8 mouse cellular contexts compared by ENCODE assay signal in genomic region chr17:33968489-33968888, GRCm38 (mm10). TPM values are rescaled to one million over a fixed set of nuclear protein-coding genes. Genes with fewer than 3 reads are reported as not detected.
DNase-seq lines count a peak whose midpoint lies in the region; ATAC-seq and TF ChIP-seq lines count a peak whose summit lies in the region.

No protein-coding gene starts in this region.

- no peak overlapping the region for H3K4me3 ChIP-seq in cortical plate, adult 2 months (ENCODE audit: insufficient read depth, low read length)
- H3K4me3 ChIP-seq in intestine, embryonic 16.5 days (ENCODE audit: low read length) = no peak overlapping the region
- H3K4me3 ChIP-seq in limb, embryonic 13.5 days = no peak overlapping the region
- H3K4me3 ChIP-seq in midbrain, embryonic 14.5 days (replicated peaks; ENCODE audit: low read depth, low read length) = no peak overlapping the region

- 3% methylated on average over 9 of the region's 9 CpGs for WGBS in intestine, embryonic 16.5 days
- WGBS in limb, embryonic 13.5 days = 3% methylated on average over 9 of the region's 9 CpGs
- WGBS in midbrain, embryonic 14.5 days = 3% methylated on average over 9 of the region's 9 CpGs

- H3K4me1 ChIP-seq in cortical plate, adult 2 months (ENCODE audit: control insufficient read depth, insufficient read depth, low read length) = no peaks in the 10 kb centered on the region
- no peaks in the 10 kb centered on the region for H3K4me1 ChIP-seq in intestine, embryonic 16.5 days (ENCODE audit: control insufficient read depth, insufficient read depth, low read length)
- H3K4me1 ChIP-seq in limb, embryonic 13.5 days = 0 out of 2 replicates have a peak, but pooled peaks cover 6% of the 10 kb centered on the region
- H3K4me1 ChIP-seq in midbrain, embryonic 14.5 days (ENCODE audit: control insufficient read depth, insufficient read depth, low read length) = no peaks in the 10 kb centered on the region

- ATAC-seq in granulocyte monocyte progenitor cell, adult 5-6 weeks (replicated peaks; ENCODE audit: poor library complexity, severe bottlenecking) = peak; percentile 86
- peak; percentile 83 for ATAC-seq in intestine, embryonic 16.5 days
- ATAC-seq in limb, embryonic 13.5 days (ENCODE audit: low FRiP score, low read depth) = peak; percentile 41; the same call in 1 of the 2 replicates
- peak; percentile 43; the same call in 1 of the 2 replicates for ATAC-seq in midbrain, embryonic 14.5 days (ENCODE audit: low FRiP score, low TSS enrichment)

- no peaks in the 10 kb centered on the region; the same call in 1 of the 2 replicates for H3K36me3 ChIP-seq in intestine, embryonic 16.5 days (ENCODE audit: control insufficient read depth, insufficient read depth, low read length)
- peaks cover 26% of the 10 kb centered on the region for H3K36me3 ChIP-seq in limb, embryonic 13.5 days
- H3K36me3 ChIP-seq in midbrain, embryonic 14.5 days (ENCODE audit: control insufficient read depth, insufficient read depth, low read length) = peaks cover 23% of the 10 kb centered on the region

- no peak overlapping the region for H3K27ac ChIP-seq in cortical plate, adult 2 months (ENCODE audit: insufficient read depth, low read length)
- no peak overlapping the region for H3K27ac ChIP-seq in intestine, embryonic 16.5 days (ENCODE audit: low read length)
- H3K27ac ChIP-seq in limb, embryonic 13.5 days = no peak overlapping the region
- H3K27ac ChIP-seq in midbrain, embryonic 14.5 days (replicated peaks; ENCODE audit: low read depth, low read length) = no peak overlapping the region

- no peak overlapping the region for H3K4me2 ChIP-seq in intestine, embryonic 16.5 days (ENCODE audit: low read depth, low read length)
- H3K4me2 ChIP-seq in limb, embryonic 13.5 days (replicated peaks) = no peak overlapping the region
- no peak overlapping the region for H3K4me2 ChIP-seq in midbrain, embryonic 14.5 days (ENCODE audit: low read length)

- no peaks in the 10 kb centered on the region for H3K27me3 ChIP-seq in intestine, embryonic 16.5 days (replicated peaks; ENCODE audit: control insufficient read depth, insufficient read depth, low read length)
- peaks cover 8% of the 10 kb centered on the region; the same call in 1 of the 2 replicates for H3K27me3 ChIP-seq in limb, embryonic 13.5 days
- H3K27me3 ChIP-seq in midbrain, embryonic 14.5 days (ENCODE audit: control insufficient read depth, insufficient read depth, low read length) = no peaks in the 10 kb centered on the region

- peak; percentile 89 for TF ChIP-seq CTCF in cortical plate, adult 2 months (IDR thresholded peaks at IDR 0.05; ENCODE audit: extremely low read depth, insufficient read depth, low read length)

- no peak overlapping the region for H3K9ac ChIP-seq in intestine, embryonic 16.5 days (ENCODE audit: low read depth, low read length)
- no peak overlapping the region for H3K9ac ChIP-seq in limb, embryonic 13.5 days
- H3K9ac ChIP-seq in midbrain, embryonic 14.5 days (replicated peaks; ENCODE audit: low read length) = no peak overlapping the region

- H3K9me3 ChIP-seq in intestine, embryonic 16.5 days (ENCODE audit: control insufficient read depth, low read length) = no peaks in the 10 kb centered on the region
- H3K9me3 ChIP-seq in limb, embryonic 13.5 days = no peaks in the 10 kb centered on the region; the same call in 1 of the 2 replicates
- no peaks in the 10 kb centered on the region for H3K9me3 ChIP-seq in midbrain, embryonic 14.5 days (ENCODE audit: control insufficient read depth, low read length)

- peak; percentile 55 to 72 for DNase-seq in urinary bladder, adult 18-20 months (ENCODE audit: low spot score in 2 of 2)
- DNase-seq in urinary bladder, postnatal 10 days (ENCODE audit: low spot score) = no peak
- peak; percentile 91 for DNase-seq in midbrain, embryonic 14.5 days
- DNase-seq in spleen, postnatal 14 days (ENCODE audit: low spot score in 2 of 2) = peak; percentile 56 to 69

- no peak for TF ChIP-seq POLR2A in cortical plate, adult 2 months (IDR thresholded peaks at IDR 0.05; ENCODE audit: extremely low read depth, insufficient read depth, low read length)

RNA-seq across cellular contexts. Expression of gene Rps18, which starts 12.7 kb away (rescaled TPM):
- polyA plus RNA-seq in cortical plate, adult 2 months (2012; rRNA removed) = 410 and 435 TPM in 2 replicates
- total RNA-seq in granulocyte monocyte progenitor cell, adult 5-6 weeks (2014; fragmentation: Nextera tagmentation) = 4,404 and 5,660 TPM in 2 replicates
- total RNA-seq in granulocyte monocyte progenitor cell, adult 5-6 weeks (2017) = 1,485 and 1,727 TPM in 2 replicates
- polyA plus RNA-seq in intestine, embryonic 16.5 days (2015; fragmentation: Nextera tagmentation; extraction: Ambion mirVana) = 1,753 and 1,902 TPM in 2 replicates
- 1,649 and 1,723 TPM in 2 replicates for polyA plus RNA-seq in limb, embryonic 13.5 days (2015; fragmentation: Nextera tagmentation; extraction: Ambion mirVana)
- 872 and 980 TPM in 2 replicates for polyA plus RNA-seq in midbrain, embryonic 14.5 days (2014; fragmentation: Nextera tagmentation; extraction: Ambion mirVana)

RNA-seq across cellular contexts. Expression of gene Vps52, which starts 12.9 kb away (rescaled TPM):
- polyA plus RNA-seq in cortical plate, adult 2 months (2012; rRNA removed) = 79.3 and 82.2 TPM in 2 replicates
- total RNA-seq in granulocyte monocyte progenitor cell, adult 5-6 weeks (2014; fragmentation: Nextera tagmentation) = 38.4 and 39.2 TPM in 2 replicates
- 18.6 and 19.2 TPM in 2 replicates for total RNA-seq in granulocyte monocyte progenitor cell, adult 5-6 weeks (2017)
- 46.3 and 48.1 TPM in 2 replicates for polyA plus RNA-seq in intestine, embryonic 16.5 days (2015; fragmentation: Nextera tagmentation; extraction: Ambion mirVana)
- polyA plus RNA-seq in limb, embryonic 13.5 days (2015; fragmentation: Nextera tagmentation; extraction: Ambion mirVana) = 46.8 and 49.4 TPM in 2 replicates
- polyA plus RNA-seq in midbrain, embryonic 14.5 days (2014; fragmentation: Nextera tagmentation; extraction: Ambion mirVana) = 50.6 and 63.2 TPM in 2 replicates

RNA-seq across cellular contexts. Expression of gene B3galt4, which starts 17.2 kb away (rescaled TPM):
- polyA plus RNA-seq in cortical plate, adult 2 months (2012; rRNA removed) = 7.0 and 7.8 TPM in 2 replicates
- total RNA-seq in granulocyte monocyte progenitor cell, adult 5-6 weeks (2014; fragmentation: Nextera tagmentation) = 3.2 and 3.3 TPM in 2 replicates
- 3.2 and 4.0 TPM in 2 replicates for total RNA-seq in granulocyte monocyte progenitor cell, adult 5-6 weeks (2017)
- polyA plus RNA-seq in intestine, embryonic 16.5 days (2015; fragmentation: Nextera tagmentation; extraction: Ambion mirVana) = 12.6 and 15.5 TPM in 2 replicates
- polyA plus RNA-seq in limb, embryonic 13.5 days (2015; fragmentation: Nextera tagmentation; extraction: Ambion mirVana) = 8.0 and 9.2 TPM in 2 replicates
- polyA plus RNA-seq in midbrain, embryonic 14.5 days (2014; fragmentation: Nextera tagmentation; extraction: Ambion mirVana) = 8.0 and 10.1 TPM in 2 replicates

RNA-seq across cellular contexts. Expression of gene Wdr46, which starts 28.0 kb away (rescaled TPM):
- 13.5 TPM in 2 replicates for polyA plus RNA-seq in cortical plate, adult 2 months (2012; rRNA removed)
- 41.4 and 56.6 TPM in 2 replicates for total RNA-seq in granulocyte monocyte progenitor cell, adult 5-6 weeks (2014; fragmentation: Nextera tagmentation)
- total RNA-seq in granulocyte monocyte progenitor cell, adult 5-6 weeks (2017) = 48.6 and 53.9 TPM in 2 replicates
- polyA plus RNA-seq in intestine, embryonic 16.5 days (2015; fragmentation: Nextera tagmentation; extraction: Ambion mirVana) = 24.3 and 26.1 TPM in 2 replicates
- polyA plus RNA-seq in limb, embryonic 13.5 days (2015; fragmentation: Nextera tagmentation; extraction: Ambion mirVana) = 35.4 and 37.0 TPM in 2 replicates
- 15.5 and 16.9 TPM in 2 replicates for polyA plus RNA-seq in midbrain, embryonic 14.5 days (2014; fragmentation: Nextera tagmentation; extraction: Ambion mirVana)

RNA-seq across cellular contexts. Expression of gene Pfdn6, which starts 28.3 kb away (rescaled TPM):
- polyA plus RNA-seq in cortical plate, adult 2 months (2012; rRNA removed) = 113 and 116 TPM in 2 replicates
- 177 and 226 TPM in 2 replicates for total RNA-seq in granulocyte monocyte progenitor cell, adult 5-6 weeks (2014; fragmentation: Nextera tagmentation)
- total RNA-seq in granulocyte monocyte progenitor cell, adult 5-6 weeks (2017) = 149 and 168 TPM in 2 replicates
- 150 and 167 TPM in 2 replicates for polyA plus RNA-seq in intestine, embryonic 16.5 days (2015; fragmentation: Nextera tagmentation; extraction: Ambion mirVana)
- polyA plus RNA-seq in limb, embryonic 13.5 days (2015; fragmentation: Nextera tagmentation; extraction: Ambion mirVana) = 167 and 171 TPM in 2 replicates
- 167 and 188 TPM in 2 replicates for polyA plus RNA-seq in midbrain, embryonic 14.5 days (2014; fragmentation: Nextera tagmentation; extraction: Ambion mirVana)
